Mouse (Mus musculus) small intestine, adult 2 months (tissue): Measurements from ENCODE around the gene C2cd6.

ENCODE experiments used
- CTCF ChIP-seq: fragments of 200-500 bp; IDR thresholded peaks from 2 replicates; pipeline ENCODE4 v1.5.1; 2012; ENCODE audit warnings: low read depth, mild to moderate bottlenecking, control low read depth, inconsistent platforms, low read length, moderate library complexity, mixed read lengths; ENCODE audit not compliant: insufficient replicate concordance, insufficient read length; ENCODE audit errors: extremely low read depth
- POLR2A ChIP-seq: fragments of 200-500 bp; IDR thresholded peaks from 2 replicates; pipeline ENCODE4 v1.6.1; 2012; ENCODE audit warnings: low read depth, mild to moderate bottlenecking, control low read depth, inconsistent platforms, low read length, moderate library complexity

DNA sequence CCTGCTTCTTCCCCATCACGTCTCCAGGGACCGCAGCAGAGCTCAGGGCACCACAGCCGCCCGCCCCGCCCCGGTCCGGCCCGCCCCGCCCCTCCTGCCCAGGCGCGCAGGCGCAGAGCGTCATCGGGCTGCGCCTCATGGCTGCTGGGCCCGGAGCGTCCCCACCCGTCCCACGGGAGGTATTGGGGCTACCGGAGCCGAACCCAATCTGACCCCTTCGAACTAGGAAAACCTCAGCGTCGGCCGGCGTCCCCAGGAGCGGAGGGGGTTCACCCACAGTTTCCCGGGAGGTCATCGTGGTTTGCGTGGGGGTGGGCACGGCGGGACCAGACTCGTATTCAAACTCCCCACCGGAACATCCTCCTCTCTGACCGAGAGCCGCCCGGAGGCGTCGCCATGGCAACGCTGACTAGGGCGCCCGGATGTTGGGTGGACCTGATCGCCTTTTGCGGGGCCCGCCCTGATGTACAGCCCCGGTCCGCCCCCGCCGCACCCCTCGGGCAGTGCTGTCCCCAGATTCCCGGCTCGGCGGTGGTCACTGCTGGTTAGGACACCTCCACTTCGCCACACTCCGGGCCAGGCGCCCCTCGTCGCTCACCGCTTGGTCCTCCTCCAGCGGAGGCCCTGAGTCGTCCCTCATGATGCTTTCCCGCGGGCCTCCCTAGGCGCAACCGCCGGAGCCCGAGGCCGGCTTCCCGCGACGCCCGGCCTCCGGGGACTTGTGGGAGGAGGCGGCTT is 25.2 kb upstream of the C2cd6 start, which contains the start of gene Tmem237:
- TF ChIP-seq CTCF (no peak), POLR2A (peak; percentile 49; the same call in 1 of the 2 replicates)
